Mouse (Mus musculus) 416B (cell line): ENCODE results near the gene BC107364.
"Not testable (repeated sequence)": the region's sequence is repeated elsewhere in the genome, so short reads cannot be mapped to it uniquely, and the experiment has no call there.

ENCODE experiments used
- DNase-seq: peaks from one replicate; pipeline ENCODE4 v3.0.0; 2011; ENCODE audit warnings: low read depth

Gene BC107364

DNA sequence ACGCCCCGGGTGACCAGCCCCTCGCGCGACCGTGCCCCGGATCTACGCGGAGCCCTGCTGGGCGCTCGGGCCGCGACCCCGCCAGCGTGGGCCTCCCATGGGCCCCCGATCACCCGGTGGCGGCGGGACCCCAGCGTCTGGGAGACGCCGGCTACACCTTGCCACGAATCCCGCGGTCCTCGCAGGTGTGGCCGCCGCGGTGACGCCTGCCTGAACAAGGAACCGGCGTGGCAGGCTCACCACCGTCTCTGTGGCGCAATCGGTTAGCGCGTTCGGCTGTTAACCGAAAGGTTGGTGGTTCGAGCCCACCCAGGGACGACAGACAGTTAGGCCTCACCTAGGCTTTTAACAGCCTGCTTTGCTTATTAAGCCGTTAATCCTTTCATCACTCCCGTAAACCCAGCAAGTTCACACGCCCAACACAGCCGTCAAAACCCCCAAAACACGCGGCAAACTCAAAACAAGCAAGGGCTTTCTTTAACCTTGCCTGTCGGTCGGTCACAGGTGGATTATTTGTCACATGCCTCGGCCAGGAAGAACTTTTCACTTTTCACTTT is 847 bp downstream of the BC107364 start:
- DNase-seq, result not testable (repeated sequence)

DNA sequence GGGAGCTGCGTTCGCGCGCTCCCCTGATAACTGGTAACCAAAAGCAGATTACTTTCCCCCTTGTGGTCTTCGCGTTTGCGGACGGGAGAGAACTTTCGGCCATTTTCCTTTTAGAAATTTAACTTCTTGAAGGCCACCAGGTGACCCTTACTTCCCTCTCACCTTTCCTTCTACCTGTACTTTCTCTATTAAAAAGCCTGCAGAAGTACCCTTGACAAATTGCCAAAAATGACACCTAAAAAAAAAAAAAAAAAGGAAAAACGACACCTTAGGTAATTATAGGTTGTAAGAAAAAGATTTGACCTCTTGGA is 1.6 kb downstream of the BC107364 start:
- not testable (repeated sequence) for DNase-seq

DNA sequence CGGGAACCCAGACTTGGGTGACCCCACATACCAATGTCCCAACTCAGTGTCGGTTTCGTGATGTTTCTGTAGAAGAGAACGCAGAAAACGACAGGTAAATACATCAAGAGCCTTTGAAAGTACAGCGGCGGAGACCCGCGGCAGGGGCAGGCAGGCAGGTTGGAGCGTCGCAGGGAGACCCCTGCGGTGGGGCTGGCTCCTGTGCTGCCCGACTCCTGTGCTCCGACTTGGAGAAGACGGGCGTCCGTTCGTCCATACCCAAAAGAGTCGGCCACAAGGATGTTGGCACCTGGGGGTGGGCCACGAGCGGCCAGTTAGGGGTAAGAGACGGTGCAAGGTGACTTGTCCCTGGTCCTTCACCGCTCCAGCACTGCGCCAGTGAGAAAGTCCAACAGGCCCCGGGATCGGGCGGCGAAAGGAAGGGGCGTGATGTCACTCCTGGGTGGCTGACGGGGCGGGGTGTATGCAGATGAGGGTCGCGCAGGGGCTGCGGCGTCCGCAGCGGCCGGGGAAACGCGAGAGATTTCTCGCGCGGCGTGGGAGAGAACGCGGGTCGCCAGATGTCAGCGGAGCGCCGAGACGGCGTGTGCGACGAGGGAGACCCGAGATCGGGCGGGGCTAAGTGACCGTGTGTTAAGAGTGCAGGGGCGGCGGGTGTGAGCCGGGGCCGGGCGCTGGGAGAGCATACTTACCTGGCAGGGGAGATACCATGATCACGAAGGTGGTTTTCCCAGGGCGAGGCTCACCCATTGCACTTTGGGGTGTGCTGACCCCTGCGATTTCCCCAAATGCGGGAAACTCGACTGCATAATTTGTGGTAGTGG is 2.1 kb downstream of the BC107364 start:
- not testable (repeated sequence) for DNase-seq

DNA sequence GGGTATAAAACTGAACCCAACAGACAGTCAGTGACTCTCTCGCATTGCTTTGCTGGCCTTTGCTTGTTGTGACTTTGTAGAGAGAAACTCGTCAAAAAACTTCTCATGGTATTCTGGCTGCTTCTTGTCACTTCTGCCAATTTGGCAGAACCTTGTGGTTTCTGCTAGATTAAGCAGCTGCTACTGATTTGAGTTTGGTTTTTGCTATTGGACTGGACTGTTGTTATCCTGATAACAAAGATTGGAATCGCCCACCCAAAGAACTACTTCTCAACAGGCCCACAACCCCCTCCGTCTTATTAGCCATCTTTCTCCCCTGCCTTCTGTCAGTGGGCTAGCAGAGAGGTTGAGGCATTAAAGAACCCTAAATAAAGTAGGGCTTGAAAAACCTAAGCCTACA is 6.7 kb downstream of the BC107364 start:
- no peak for DNase-seq

DNA sequence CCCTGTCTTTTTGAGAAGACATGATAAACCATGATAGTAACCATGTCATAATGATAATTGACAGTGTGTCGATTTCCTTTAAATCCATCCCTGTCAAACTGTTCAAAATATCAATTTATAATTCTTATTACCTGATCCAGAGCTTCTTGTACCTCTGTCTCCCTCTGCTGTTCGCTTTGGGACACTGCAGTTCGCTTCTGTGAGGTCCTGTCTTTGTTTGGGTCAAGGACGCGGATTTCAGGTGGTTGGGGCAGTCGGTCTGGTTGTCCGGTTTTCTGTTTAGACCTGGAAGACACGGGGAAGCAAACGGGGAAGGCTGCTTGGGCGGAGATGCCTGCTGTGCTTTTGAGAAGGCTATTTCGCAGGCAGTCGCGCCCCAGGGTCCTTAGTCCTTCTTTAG is 11.5 kb downstream of the BC107364 start:
- peak; percentile 78 for DNase-seq

DNA sequence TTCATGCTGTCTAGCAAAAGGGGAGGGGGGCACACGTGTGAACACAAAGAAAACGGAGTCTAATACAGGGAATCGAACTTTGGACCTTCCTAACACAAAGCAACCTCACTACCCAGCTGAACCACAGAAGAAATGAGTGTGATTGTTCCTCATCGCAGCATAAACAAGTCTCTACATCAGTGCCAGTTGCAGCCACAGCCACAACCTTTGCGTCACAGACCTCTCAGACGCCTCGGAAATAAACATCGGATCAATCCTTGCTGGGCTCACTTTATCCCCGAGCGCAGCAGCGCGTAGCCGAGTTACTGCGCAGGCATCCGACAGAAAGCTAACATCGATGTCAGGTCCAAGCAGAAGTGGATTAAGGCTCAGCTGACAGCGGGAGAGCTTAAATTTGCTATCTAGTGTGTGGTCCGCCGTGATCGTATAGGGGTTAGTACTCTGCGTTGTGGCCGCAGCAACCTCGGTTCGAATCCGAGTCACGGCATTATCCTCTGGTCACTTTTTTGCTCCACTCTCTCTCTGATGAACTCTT is 16.5 kb downstream of the BC107364 start:
- peak; percentile 32 for DNase-seq

DNA sequence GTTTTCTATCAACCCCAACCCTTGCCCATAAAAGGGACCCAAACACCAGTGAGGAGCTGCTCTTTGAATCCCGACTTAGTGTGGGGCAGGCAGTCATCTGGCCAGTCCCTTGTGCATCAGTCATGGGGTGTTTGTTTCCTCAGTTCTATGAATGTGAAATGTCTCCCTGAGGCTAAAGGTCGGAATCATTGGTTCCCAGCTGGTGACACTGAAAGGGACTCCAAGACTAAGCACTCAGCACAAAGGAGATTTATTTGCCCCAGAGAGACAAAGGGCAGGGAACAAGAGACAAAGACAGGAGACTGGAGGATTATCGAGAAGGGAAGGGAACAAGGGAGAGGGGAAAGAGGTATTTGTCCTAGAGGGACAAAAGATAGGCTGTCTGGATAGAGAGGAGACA is 19.9 kb downstream of the BC107364 start:
- no peak for DNase-seq

DNA sequence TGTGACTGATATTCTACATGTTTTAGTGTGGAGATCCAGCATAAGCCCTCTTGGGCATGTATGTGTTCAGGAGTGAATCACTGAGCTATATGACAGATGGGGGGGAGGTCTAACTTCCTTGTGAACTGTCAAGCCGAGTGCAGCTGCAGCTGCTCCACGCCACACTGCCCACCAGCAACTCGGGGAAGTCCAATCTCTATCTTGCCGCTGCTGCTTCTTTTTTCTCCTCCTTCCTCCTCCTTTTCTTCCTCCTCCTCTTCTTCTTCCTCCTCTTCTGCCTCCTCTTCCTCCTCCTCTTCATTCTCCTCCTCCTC is 22.3 kb downstream of the BC107364 start:
- no peak for DNase-seq

DNA sequence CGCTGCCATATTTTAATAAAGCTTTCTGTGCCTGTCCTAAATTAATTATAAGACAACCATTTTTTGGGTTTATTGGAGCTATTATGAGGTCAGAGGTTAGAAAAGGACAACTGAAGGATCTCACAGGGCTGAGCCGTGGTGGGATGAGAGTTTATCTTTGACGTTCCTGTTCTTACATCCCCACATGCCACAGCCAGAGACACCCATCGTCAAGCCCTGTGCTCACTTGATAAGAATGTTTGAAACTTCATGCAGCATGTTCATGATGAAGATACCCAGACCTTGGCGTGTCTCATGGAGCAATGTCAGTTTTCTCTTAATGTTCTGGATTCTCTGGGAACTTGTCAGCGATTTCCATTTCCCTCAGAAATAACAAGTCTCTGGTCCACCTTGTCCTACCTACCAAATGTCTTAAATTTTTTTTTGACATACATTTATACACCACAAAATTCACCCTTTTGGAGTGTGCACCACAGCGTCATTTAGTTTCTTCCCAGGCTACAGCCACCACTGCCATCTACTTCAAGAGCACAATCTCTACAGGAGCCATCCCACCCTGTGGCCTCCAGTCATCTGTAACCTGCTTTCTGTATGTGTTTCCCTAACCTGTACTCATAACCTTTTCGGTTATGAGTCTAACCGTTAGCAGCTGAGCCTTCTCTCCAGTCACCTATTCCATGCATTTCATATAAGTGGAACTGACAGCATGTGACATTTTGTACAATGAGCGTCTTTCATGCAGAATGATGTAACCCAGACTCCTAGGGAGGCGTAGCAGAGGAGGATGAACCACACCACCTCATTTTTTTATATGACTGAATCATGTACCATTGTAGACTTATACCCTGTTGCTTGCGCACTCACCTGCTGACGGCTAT is 22.9 kb downstream of the BC107364 start:
- no peak for DNase-seq

DNA sequence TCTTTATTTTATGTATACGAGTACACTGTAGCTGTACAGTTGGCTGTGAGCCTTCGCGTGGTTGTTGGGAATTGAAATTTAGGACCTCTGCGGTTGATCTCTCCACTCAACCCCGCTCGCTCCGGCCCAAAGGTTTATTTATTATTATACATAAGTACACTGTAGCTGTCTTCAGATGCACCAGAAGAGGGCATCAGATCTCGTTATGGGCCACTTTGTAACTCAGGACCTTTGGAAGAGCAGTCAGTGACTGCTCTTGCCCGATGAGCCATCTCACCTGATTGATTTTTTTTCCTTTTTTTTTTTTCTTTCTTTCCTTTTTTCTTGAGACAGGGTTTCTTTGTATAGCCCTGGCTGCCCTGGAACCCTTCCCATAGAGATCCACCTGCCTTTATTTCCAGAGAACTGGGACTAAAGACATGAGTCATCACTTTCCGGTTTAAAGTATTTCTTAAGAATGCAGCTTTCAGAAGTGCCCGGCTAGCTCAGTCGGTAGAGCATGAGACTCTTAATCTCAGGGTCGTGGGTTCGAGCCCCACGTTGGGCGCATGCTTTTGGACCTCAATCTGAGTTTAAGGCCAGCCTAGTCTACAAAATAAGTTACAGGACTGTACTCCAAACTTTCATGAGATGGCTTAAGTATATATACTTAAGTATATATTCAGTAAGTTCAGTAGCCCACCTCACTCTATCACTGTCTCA is 24.2 kb downstream of the BC107364 start:
- peak; percentile 92 for DNase-seq

DNA sequence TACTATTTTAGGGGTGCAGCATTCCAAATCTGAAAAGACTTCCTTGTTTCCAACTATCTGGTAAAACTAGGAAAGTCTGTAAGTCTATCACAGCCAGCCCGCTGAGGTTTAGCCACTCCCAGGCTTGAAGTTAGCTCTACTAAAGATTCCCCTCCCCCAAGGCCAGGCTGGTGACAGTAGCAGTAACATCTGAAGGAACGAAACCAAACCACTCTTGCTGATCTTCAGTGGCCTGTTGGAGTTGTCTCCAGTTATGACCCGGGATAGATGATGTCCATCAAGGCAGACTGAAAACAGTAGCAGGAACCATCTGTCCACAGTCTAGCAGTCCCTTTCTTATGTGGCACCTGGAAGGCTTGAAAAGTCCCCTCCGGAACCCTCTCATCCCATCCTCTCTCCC is 24.8 kb downstream of the BC107364 start:
- peak; percentile 80 for DNase-seq

DNA sequence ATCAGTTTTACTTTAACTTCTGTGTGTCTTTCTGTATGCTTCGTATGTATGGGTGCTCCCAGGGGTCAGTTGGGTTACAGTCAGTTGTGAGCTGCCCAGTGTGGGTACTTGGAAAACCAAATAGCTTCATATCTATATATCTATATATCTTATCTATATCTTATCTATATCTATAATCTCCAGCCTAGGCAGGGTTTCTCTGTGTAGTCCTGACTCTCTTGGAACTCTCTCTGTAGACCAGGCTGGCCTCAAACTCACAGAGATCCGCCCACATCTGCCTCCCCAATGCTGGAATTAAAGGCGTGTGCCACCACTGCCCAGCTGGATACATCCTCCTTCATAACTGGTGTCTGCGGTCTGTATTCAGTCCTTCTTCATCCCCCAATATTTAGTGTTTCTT is 25.8 kb downstream of the BC107364 start:
- DNase-seq, result no peak

DNA sequence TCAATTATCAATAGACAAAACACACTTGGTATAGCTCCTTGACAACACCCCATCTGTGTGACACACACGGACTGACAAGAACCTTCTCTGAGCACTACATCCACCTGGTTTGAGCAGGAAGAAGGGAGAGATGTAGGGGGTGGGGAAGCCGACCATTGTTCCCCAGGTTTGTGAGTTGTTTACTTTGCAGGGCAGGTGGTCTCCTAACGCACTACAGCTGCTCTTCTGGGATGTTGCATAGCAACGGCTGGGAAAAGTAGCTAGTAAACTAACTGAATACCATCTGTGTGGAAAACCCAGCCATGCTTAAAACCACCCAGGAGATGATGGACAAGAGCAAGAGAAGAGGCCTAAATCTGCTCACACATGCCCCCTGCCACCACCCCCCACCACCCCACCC is 27.7 kb downstream of the BC107364 start:
- not testable (repeated sequence) for DNase-seq

DNA sequence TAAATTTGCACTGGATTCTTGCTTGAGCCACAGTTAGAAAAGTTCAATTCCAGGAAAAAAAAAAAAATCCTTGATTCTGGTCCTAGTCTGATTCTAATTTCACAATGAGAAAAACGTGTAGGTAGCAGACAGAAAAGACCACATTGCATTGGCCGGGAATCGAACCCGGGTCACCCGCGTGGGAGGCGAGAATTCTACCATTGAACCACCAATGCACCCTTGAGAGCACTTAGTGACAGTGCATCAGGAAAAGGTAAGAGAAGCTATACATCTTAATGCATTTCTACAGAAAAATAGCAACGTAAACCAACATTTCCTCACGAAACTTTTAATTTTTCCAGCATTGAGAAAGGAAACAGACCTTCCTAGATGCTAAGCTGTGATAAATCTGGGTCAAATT is 28.2 kb downstream of the BC107364 start:
- DNase-seq, result peak; percentile 64

DNA sequence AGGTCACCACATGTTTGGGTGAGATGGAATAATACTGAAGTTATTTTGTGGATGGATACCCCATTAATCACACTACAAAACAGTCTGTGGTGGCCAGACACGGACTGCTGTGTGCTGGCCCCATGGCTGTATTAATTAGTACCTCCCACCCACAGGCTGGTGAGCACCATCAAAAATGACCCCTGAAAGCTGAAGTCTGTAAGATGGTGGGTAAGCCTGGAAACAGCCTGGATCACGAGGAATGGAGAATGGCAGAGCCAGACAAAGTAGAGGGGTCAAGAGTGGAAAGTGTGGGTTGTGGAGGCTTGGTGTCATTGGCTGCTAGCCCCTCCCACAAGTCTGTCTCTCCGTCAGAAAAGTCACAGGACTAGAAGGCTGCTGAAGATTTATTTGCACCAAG is 31.3 kb downstream of the BC107364 start:
- no peak for DNase-seq

DNA sequence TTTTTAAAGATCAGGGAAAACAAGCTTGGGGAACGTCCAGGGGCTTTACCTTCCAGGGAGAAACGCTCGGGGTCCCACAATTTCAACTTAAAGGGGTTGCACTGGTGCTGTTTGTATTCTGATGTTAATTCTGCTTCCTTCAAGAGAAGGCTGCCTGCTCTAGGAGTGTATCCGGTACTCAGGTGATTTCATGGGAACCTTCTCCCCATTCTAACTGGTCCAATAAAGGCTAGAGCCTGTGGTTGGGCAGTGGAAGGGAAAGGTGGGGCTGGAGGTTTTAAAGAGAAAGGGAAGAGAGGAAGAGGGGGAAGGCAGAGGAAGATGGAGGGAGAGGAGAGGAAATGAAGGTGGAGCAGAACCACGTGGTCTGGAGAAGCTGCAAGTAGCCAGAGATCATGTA is 33.2 kb downstream of the BC107364 start:
- DNase-seq, result not testable (repeated sequence)

DNA sequence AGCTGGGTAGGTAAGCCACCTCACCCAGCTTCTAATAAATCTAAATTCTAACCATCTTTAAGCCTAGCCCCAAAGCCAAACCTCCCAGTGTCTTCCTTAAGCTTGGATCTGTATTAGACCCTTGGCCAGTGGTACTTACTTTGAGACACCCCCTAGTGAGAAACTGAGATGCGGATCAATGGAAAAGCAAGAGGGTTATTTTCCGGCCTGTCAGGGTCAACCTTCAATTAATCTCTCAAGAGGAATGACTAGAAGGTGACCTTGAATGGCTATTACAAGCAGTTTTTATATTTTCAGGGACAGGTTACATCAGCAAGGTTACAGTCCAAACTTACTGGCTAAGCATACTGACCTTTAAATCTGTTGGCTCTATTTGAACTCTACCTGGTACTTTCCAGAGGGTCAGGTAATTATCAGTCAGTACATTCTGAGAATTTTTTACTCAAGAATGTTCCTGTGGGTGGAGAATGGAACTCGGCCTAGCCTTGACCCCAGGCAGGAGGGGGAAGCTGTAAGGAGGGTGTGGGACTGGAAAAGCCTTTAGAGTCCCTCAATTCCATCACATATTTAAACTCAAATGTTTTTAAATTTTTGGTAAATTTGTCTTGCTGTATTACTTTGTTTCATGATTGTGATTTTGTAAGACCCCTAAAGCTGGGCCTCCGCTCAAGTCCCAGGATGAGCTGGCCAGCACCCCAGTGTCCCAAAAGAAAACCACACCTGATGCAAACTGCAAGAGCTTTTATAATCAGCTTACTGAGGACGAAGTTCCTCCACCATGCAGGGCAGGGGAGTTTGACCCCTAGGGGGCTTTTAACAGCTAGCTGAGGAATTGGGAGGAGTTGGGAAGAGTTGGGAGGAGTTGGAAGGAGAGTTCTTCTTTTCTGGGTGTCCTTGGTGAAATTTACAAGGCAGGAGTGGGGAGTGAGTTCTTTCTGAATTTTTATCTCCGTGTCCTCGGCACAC is 34.0 kb downstream of the BC107364 start:
- DNase-seq, result no peak

DNA sequence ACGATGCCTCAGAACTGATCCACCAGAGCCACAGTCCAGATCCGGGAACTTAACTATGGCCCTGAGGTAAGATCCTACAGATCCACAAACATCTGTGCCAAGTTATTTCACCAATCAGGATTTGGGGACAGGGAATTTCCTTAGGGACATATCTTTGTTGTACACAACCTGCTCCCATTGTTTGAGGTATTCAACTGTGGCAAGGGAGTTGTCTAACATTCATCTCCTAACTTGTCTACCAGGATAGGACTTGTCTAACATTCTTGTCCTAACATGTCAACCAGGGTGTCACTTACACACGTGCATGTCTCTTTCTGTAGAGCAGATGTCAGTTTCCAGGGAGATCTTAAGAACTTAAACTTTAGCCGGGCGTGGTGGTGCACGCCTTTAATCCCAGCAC is 35.5 kb downstream of the BC107364 start:
- DNase-seq, result no peak

DNA sequence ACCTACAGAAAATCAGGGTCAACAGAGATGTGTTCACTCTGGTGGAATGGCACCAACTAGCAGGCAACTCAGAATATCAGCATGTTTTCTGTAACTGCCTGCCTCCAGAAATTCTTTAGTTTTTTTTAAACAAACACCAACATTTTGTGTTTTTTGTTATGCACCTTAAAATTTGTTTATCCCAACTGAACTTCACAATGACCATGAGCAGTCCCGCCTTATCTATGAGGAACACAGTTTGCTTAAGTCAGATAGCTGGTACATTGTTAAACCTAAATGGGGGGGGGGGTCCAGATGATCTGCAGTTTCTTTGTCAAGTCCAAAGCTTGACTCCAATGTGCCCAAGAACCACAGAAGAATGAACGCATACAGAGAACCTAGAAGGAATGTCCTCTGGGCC is 36.0 kb downstream of the BC107364 start:
- DNase-seq, result no peak

DNA sequence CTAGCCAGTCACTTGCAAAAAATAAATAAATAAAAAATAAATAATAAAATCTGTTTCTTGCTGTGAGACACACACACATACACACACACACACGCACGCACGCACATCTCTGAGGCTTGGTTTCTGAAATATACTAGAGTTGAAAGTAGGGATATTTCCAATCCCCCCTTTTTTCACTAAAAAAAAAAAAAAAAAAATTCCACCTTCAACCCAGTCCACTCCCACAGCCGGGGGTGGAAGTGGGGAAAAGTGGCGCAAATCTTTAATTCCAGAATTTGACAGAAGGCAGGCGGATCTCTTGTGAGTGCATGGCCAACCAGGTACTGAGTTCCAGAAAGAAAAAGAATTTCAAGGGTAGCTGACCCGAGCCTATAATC is 37.2 kb downstream of the BC107364 start:
- DNase-seq, result no peak
